Mouse (Mus musculus) spleen, adult 2 months (tissue): ENCODE results near the gene Sec61a2. TPM values are rescaled to one million over a fixed set of nuclear protein-coding genes. Genes with fewer than 3 reads are reported as not detected.

Experiments used
- DNase-seq, 2 experiments: peaks; one replicate each; pipeline versions ENCODE4 v3.0.0 to v3.0.0-alpha.2; 2012 to 2021; ENCODE audit warnings: low spot score in 2 of 2, low read depth in 1 of 2
- H3K27ac ChIP-seq: fragments of 200-500 bp; 2 replicates; pipeline ENCODE4 v1.5.1; 2012; ENCODE audit warnings: low read length, inconsistent platforms; ENCODE audit not compliant: insufficient read depth
- H3K27me3 ChIP-seq: fragments of 200-500 bp; 2 replicates; pipeline ENCODE4 v1.6.1; 2012; ENCODE audit warnings: mild to moderate bottlenecking, moderate library complexity, low read length, inconsistent platforms; ENCODE audit not compliant: control insufficient read depth, insufficient read depth
- H3K36me3 ChIP-seq: fragments of 200-500 bp; 2 replicates; pipeline ENCODE4 v1.6.1; 2012; ENCODE audit warnings: mild to moderate bottlenecking, low read length, inconsistent platforms; ENCODE audit not compliant: control insufficient read depth, insufficient read depth
- H3K4me1 ChIP-seq: fragments of 200-500 bp; 2 replicates; pipeline ENCODE4 v1.6.1; 2011; ENCODE audit warnings: inconsistent platforms; ENCODE audit not compliant: control insufficient read depth, insufficient read depth, insufficient read length
- H3K4me3 ChIP-seq: fragments of 200-500 bp; 2 replicates; pipeline ENCODE4 v1.5.1; 2011; ENCODE audit warnings: mild to moderate bottlenecking, inconsistent platforms; ENCODE audit not compliant: insufficient read depth, insufficient read length; ENCODE audit errors: extremely low read depth
- CTCF ChIP-seq: fragments of 200-500 bp; IDR thresholded peaks from 2 replicates; pipeline ENCODE4 v1.5.1; 2011; ENCODE audit warnings: mild to moderate bottlenecking, inconsistent platforms; ENCODE audit not compliant: insufficient read depth, insufficient read length, insufficient replicate concordance; ENCODE audit errors: extremely low read depth
- POLR2A ChIP-seq: fragments of 200-500 bp; IDR thresholded peaks from 2 replicates; pipeline ENCODE4 v1.6.1; 2011; ENCODE audit warnings: low read depth, low read length, inconsistent platforms
- WGBS: fragments of 180-500 bp; shearing (Covaris S2); methylation state at CpG from one replicate; pipeline ENCODE4 v1.1.7; 2018; 5-methylcytosine and 5-hydroxymethylcytosine counted together
- polyA plus RNA-seq: library from polyadenylated mRNA; depleted of rRNA; stranded (reverse); fragments of >200 nt; gene quantifications from 2 replicates; pipeline ENCODE4 v1.2.3, GENCODE M21; 2012; rRNA removed

The Sec61a2 gene
- polyA plus RNA-seq, 1 experiment: 12.8 TPM

DNA sequence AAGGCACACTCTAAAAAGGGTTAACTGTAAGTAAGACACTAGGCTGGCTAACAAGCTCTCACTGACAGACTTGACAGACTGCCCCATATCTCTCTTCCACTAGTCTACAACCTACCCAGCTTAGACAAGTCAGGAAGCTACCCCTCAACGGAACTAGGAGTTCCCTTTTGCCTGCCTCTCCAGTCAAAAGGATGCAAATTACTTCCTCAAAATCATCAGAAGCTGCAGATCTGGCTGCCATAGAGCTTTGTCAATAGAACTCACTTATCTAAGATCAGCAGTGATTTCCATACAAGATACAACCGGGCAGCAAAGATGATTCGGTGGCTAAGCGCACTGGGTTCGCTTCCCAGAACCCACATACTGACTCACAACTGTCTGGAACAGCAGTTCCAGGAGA, 70.5 kb downstream of the Sec61a2 start:
- TF ChIP-seq POLR2A (no peak), CTCF (no peak)
- peaks cover 5% of the 10 kb centered on the region; the same call in 1 of the 2 replicates for H3K4me1 ChIP-seq
- peak overlapping the region; percentile 28 for H3K27ac ChIP-seq
- H3K27me3 ChIP-seq: no peaks in the 10 kb centered on the region
- H3K4me3 ChIP-seq: no peak overlapping the region
- H3K36me3 ChIP-seq: peaks cover 20% of the 10 kb centered on the region
- DNase-seq: no peak
- WGBS: 38% methylated on average over 5 of the region's 5 CpGs

DNA sequence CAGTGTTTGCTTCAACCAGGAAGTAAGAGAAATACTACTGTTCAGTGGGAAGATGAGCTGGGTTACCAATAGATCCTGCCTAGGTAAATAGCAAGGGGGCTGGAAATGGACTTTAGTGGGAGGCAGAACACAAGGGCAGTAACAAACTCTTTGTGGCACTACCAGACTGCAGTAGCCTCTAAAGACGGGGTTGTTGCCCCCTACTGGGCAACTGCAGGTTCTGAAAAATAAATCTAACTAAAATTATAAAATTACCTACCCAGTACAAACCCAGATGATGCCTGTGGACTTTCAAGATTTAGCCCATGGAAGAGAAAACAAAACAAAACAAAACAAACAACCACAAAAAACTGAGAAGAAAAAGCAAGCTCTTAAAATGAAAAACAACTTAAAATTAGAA, 71.0 kb downstream of the Sec61a2 start:
- H3K27ac ChIP-seq: no peak overlapping the region; the same call in 1 of the 2 replicates
- 21% methylated on average over 1 of the region's 1 CpGs for WGBS

DNA sequence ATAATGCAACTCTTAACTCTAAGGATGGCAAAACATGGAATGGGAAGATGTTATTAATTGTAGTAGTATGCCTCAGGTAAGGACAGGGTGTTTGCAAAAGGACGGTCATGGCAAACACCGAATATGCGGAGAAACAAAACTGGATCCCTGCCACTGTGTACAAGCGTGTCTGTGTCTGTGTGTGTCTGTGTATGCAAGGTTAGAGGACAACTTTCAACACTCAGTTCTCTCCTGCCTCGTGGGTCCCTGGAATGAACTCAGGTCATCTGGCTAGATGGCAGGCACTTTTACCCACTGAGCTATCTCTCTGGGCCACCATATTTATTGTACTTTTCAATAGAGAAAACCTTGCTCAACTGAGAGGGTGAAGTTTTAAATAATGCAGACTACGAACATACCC, 72.8 kb downstream of the Sec61a2 start:
- peaks cover 5% of the 10 kb centered on the region; the same call in 1 of the 2 replicates for H3K4me1 ChIP-seq
- H3K27me3 ChIP-seq: no peaks in the 10 kb centered on the region
- H3K4me3 ChIP-seq: no peak overlapping the region
- H3K36me3 ChIP-seq: peaks cover 24% of the 10 kb centered on the region
- no peak overlapping the region for H3K27ac ChIP-seq
- TF ChIP-seq POLR2A (no peak), CTCF (no peak)
- DNase-seq: no peak
- WGBS: 95% methylated on average over 6 of the region's 6 CpGs

More for the DNA sequence above, 71.0 kb downstream of the Sec61a2 start:
- H3K27me3 ChIP-seq: no peaks in the 10 kb centered on the region
- H3K4me1 ChIP-seq: peaks cover 5% of the 10 kb centered on the region; the same call in 1 of the 2 replicates
- peaks cover 21% of the 10 kb centered on the region for H3K36me3 ChIP-seq
- no peak for DNase-seq
- TF ChIP-seq CTCF (peak; percentile 12; the same call in 1 of the 2 replicates), POLR2A (no peak)
- H3K4me3 ChIP-seq: no peak overlapping the region

DNA sequence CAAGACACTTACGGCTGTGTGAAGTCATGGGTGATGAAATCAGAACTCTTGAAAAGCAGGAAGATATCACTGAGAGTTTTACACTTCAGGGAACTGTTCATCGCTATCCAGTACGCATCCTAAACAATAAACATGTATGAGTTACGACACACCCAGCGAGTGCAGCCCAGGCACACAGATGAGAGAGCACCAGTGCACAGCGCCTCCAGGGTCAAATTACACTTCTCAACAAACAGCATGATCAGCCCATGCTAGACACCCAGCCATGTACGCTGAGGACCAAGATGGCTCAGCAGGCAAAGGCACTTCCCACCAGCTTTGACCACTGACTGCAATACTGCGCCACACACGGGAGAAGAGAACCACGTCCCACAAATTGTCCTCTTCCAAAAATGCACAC, 74.0 kb downstream of the Sec61a2 start:
- Histone ChIP-seq H3K4me3 (no peak overlapping the region), H3K36me3 (peaks cover 21% of the 10 kb centered on the region), H3K4me1 (peaks cover 5% of the 10 kb centered on the region; the same call in 1 of the 2 replicates), H3K27ac (no peak overlapping the region), H3K27me3 (no peaks in the 10 kb centered on the region)
- no peak for DNase-seq
- 98% methylated on average over 10 of the region's 10 CpGs for WGBS
- TF ChIP-seq POLR2A: no peak
- TF ChIP-seq CTCF: no peak

Other genes with a start within 250 kb of the Sec61a2 start
- gene Camk1d, start 180.9 kb downstream of the Sec61a2 start, polyA plus RNA-seq: 5.7 and 5.8 TPM in 2 replicates
- 5.1 TPM in 2 replicates for gene Nudt5, start 50.4 kb downstream of the Sec61a2 start, polyA plus RNA-seq
- gene Cdc123, start 50.3 kb downstream of the Sec61a2 start, polyA plus RNA-seq: 27.6 and 29.2 TPM in 2 replicates
- gene Gm13199, start 32.5 kb downstream of the Sec61a2 start, polyA plus RNA-seq: 1.2 and 1.3 TPM in 2 replicates
- 0.32 and 0.49 TPM in 2 replicates for gene Dhtkd1, start 47.4 kb upstream of the Sec61a2 start, polyA plus RNA-seq
- 1.6 and 2.4 TPM in 2 replicates for gene Upf2, start 56.0 kb upstream of the Sec61a2 start, polyA plus RNA-seq
- 9.7 and 10.6 TPM in 2 replicates for gene Proser2, start 234.8 kb upstream of the Sec61a2 start, polyA plus RNA-seq